Mouse (Mus musculus) adipocyte (in vitro differentiated cells): ENCODE results near the gene CT030661.1.
"Not testable (repeated sequence)": the region's sequence is repeated elsewhere in the genome, so short reads cannot be mapped to it uniquely, and the experiment has no call there.

ENCODE experiments used
- DNase-seq: peaks from one replicate; pipeline ENCODE4 v3.0.0-alpha.2; 2016; ENCODE audit warnings: low spot score

The CT030661.1 gene

DNA sequence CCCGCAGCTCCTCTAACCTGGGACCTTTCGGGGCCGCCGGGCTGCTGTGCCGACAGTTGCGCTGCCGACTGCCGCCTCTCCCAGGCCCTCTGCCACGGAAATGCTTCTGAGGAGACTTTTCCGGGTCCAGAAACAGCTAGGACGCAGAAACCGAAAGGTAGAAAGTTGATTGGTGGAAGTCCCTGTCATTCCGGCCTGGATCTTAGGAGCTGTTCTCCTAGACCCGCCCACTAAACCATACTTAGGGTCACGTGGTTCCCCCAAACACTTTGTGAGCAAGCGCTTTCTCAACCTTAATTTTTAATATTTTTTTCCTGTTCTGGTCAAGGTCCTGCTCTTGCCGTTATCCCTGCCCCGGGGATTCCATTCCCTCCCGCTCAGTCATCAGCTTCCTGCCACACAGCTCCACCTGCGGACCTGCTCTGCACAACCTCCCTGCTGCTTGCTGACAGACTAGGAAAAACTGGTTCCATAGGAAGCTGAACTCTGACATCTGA, at the start of gene CT030661.1:
TSS of gene CT030661.1 (minus strand) at position 108 of the 497 bp plus-strand sequence.
- peak; percentile 99 for DNase-seq

- DNase-seq, result no peak
These were observed 49.3 kb upstream of the CT030661.1 start for GRCm38 (mm10) chr17:22363895-22364294.

DNA sequence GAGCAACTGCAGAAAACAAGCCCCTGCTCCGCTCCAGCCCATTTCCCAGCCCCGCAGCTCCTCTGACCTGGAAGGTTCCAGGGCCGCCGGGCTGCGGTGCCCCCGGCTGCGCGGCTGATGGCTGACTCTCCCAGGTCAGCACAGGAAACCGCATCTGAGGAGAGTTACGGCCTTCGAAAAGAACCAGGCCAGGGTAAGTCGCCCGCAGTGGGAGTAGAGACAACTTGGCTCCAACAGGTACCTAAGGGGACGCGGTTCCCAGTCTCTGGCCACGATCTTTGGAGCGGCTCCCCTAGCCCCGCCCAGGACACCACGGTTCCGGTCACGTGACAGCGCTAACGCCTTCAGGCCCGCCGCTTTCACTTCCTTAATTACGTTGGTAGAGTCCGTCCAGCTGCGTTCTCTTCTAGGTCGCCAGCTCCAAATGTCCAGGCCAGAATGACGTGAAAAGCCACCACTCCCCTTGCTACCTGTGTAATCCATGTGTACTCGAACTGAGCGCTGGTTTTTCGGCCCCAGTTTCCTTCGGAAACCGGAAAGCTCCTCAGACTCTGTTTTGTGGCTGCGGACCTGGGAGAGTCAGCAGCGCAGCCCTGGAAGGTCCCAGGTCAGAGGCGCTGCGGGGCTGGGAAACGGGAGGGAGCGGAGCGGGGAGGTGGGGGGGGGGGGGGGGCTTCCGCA, 46.6 kb upstream of the CT030661.1 start, which contains the start of the genes Zfp944 and Zfp758:
TSS of gene Zfp944 (minus strand) at position 300 of the 681 bp plus-strand sequence.
TSS of gene Zfp758 (plus strand) at position 353 of the 681 bp plus-strand sequence.
- peak; percentile 70 for DNase-seq

- DNase-seq, result peak; percentile 20
These were observed 45.9 kb upstream of the CT030661.1 start for GRCm38 (mm10) chr17:22360572-22360971.

GRCm38 (mm10) chr17:22352794-22353193, 38.2 kb upstream of the CT030661.1 start:
- peak; percentile 74 for DNase-seq

- DNase-seq, result not testable (repeated sequence)
These were observed 610 bp upstream of the CT030661.1 start for GRCm38 (mm10) chr17:22315247-22315646.

GRCm38 (mm10) chr17:22314219-22314618, 418 bp downstream of the CT030661.1 start:
- not testable (repeated sequence) for DNase-seq
